Mouse (Mus musculus): ENCODE data around the gene Tmtc1. TPM values are rescaled to one million over a fixed set of nuclear protein-coding genes. Genes with fewer than 3 reads are reported as not detected.

Tmtc1 gene
- polyA plus RNA-seq, 1 experiment from 2014 or later, result 1.0 TPM

DNA sequence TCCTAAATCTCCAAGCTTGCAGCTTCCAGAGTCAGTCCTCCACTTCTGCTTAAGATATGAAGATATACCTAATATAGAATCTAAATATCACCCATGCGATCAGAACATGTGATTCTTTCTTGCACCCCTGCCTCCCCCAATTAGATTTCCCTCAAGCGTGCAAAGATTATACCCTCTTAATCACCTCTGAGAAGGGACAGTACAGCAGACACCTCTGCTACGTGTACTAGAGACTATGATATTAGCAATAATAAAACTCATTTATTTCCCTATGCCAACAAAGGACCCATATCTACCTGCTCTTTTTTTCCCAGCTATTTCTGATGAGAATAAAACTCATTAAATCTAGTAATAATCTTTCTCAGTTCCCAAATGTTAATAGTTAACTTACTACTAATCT lies 49.9 kb downstream of the Tmtc1 start:
- no peaks in the 10 kb centered on the region for H3K9me3 ChIP-seq (ENCODE audit: control insufficient read depth, low read length)
- no peaks in the 10 kb centered on the region for H3K36me3 ChIP-seq (ENCODE audit: control insufficient read depth, insufficient read depth, low read length)
- DNase-seq (ENCODE audit: low spot score) (no peak), ATAC-seq (ENCODE audit: insufficient number of reproducible peaks, low FRiP score, low TSS enrichment, low read depth) (no peak)
- H3K27ac ChIP-seq (replicated peaks; ENCODE audit: low read depth, low read length), result no peak overlapping the region
- no peaks in the 10 kb centered on the region for H3K4me1 ChIP-seq (ENCODE audit: control insufficient read depth, insufficient read depth, low read length)
- H3K4me2 ChIP-seq (ENCODE audit: low read depth, severe bottlenecking), result no peak overlapping the region
- WGBS, result 90% methylated on average over 3 of the region's 3 CpGs
- no peak overlapping the region for H3K4me3 ChIP-seq (ENCODE audit: low read depth, low read length)
- no peaks in the 10 kb centered on the region for H3K27me3 ChIP-seq (ENCODE audit: control insufficient read depth, insufficient read depth, low read length)
- no peak overlapping the region for H3K9ac ChIP-seq (ENCODE audit: low read length)

GRCm38 (mm10) chr6:148392147-148392546 lies 52.0 kb downstream of the Tmtc1 start:
- 45% methylated on average over 10 of the region's 10 CpGs for WGBS
- Histone ChIP-seq H3K36me3 (ENCODE audit: control insufficient read depth, insufficient read depth, low read length) (no peaks in the 10 kb centered on the region), H3K27me3 (ENCODE audit: control insufficient read depth, insufficient read depth, low read length) (no peaks in the 10 kb centered on the region), H3K4me1 (ENCODE audit: control insufficient read depth, insufficient read depth, low read length) (no peaks in the 10 kb centered on the region), H3K4me3 (ENCODE audit: low read depth, low read length) (no peak overlapping the region), H3K4me2 (ENCODE audit: low read depth, severe bottlenecking) (no peak overlapping the region), H3K9ac (ENCODE audit: low read length) (no peak overlapping the region), H3K9me3 (ENCODE audit: control insufficient read depth, low read length) (no peaks in the 10 kb centered on the region), H3K27ac (replicated peaks; ENCODE audit: low read depth, low read length) (no peak overlapping the region)
- no peak for ATAC-seq (ENCODE audit: insufficient number of reproducible peaks, low FRiP score, low TSS enrichment, low read depth)
- DNase-seq (ENCODE audit: low spot score), result no peak

DNA sequence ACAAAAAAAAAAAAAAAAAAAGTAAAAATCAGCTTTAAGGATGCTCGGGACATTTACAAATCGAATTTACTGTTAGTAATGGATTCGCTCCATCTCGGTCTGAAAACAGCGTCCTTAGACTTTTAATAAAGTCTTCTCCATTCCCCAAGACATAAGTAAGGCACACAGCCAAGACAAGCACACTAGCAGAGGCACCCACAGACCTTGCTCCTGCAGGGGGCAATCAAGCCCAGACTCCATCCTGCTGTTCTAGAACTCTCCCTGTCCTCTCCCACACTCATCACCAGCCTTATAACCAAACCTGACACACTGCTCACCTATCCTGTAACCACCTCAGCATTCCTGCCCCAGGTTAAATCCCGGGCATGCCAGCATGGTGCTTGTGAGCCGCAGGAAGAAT lies 52.9 kb downstream of the Tmtc1 start:
- H3K9ac ChIP-seq (ENCODE audit: low read length), result no peak overlapping the region
- H3K9me3 ChIP-seq (ENCODE audit: control insufficient read depth, low read length), result no peaks in the 10 kb centered on the region
- no peaks in the 10 kb centered on the region for H3K36me3 ChIP-seq (ENCODE audit: control insufficient read depth, insufficient read depth, low read length)
- ATAC-seq (ENCODE audit: insufficient number of reproducible peaks, low FRiP score, low TSS enrichment, low read depth), result no peak
- H3K4me1 ChIP-seq (ENCODE audit: control insufficient read depth, insufficient read depth, low read length), result no peaks in the 10 kb centered on the region
- no peak overlapping the region for H3K4me2 ChIP-seq (ENCODE audit: low read depth, severe bottlenecking)
- H3K4me3 ChIP-seq (ENCODE audit: low read depth, low read length), result no peak overlapping the region
- WGBS, result 80% methylated on average over 7 of the region's 7 CpGs
- H3K27me3 ChIP-seq (ENCODE audit: control insufficient read depth, insufficient read depth, low read length), result no peaks in the 10 kb centered on the region
- no peak overlapping the region for H3K27ac ChIP-seq (replicated peaks; ENCODE audit: low read depth, low read length)
- DNase-seq (ENCODE audit: low spot score), result no peak

DNA sequence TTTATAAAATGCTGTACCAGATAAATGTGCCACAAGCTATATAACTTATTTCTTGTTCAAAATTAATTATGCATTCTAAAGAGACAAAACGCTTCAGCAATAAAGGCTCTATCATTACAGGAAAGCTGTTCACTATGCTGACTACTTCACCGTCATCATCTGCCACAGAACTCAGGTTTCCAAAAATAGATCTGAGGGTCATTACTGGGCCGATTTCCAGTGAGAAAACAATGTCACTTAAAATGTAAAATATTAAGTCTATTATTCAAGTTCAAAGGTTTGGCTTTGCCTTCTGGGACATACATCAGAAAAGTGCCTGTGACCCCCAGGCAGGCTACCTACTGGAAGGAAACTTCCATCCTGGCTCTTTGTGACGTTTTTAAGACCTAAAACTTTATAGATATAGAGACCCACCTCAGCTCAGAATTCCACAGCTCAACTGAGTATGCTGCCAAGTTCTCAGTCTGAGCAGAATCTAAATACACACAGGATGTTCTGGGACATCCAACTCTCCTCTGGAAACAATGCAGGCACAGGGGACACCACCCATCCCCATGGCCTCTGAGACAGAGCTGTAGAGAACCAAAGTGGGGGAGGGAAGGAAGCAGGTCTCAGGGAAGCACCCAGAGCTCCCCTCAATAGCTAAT lies 53.4 kb downstream of the Tmtc1 start:
- Histone ChIP-seq H3K4me2 (ENCODE audit: low read depth, severe bottlenecking) (no peak overlapping the region), H3K27me3 (ENCODE audit: control insufficient read depth, insufficient read depth, low read length) (no peaks in the 10 kb centered on the region), H3K36me3 (ENCODE audit: control insufficient read depth, insufficient read depth, low read length) (no peaks in the 10 kb centered on the region), H3K27ac (replicated peaks; ENCODE audit: low read depth, low read length) (no peak overlapping the region), H3K9ac (ENCODE audit: low read length) (no peak overlapping the region), H3K4me1 (ENCODE audit: control insufficient read depth, insufficient read depth, low read length) (no peaks in the 10 kb centered on the region), H3K4me3 (ENCODE audit: low read depth, low read length) (no peak overlapping the region), H3K9me3 (ENCODE audit: control insufficient read depth, low read length) (no peaks in the 10 kb centered on the region)
- DNase-seq (ENCODE audit: low spot score) (no peak), ATAC-seq (ENCODE audit: insufficient number of reproducible peaks, low FRiP score, low TSS enrichment, low read depth) (no peak)
- 65% methylated on average over 4 of the region's 4 CpGs for WGBS

GRCm38 (mm10) chr6:148387990-148388389 lies 56.2 kb downstream of the Tmtc1 start:
- H3K36me3 ChIP-seq (ENCODE audit: control insufficient read depth, insufficient read depth, low read length), result no peaks in the 10 kb centered on the region
- WGBS, result 46% methylated on average over 1 of the region's 1 CpGs
- no peak overlapping the region for H3K4me3 ChIP-seq (ENCODE audit: low read depth, low read length)
- ATAC-seq (ENCODE audit: insufficient number of reproducible peaks, low FRiP score, low TSS enrichment, low read depth), result no peak
- H3K27ac ChIP-seq (replicated peaks; ENCODE audit: low read depth, low read length), result no peak overlapping the region
- H3K4me2 ChIP-seq (ENCODE audit: low read depth, severe bottlenecking), result no peak overlapping the region
- no peaks in the 10 kb centered on the region for H3K9me3 ChIP-seq (ENCODE audit: control insufficient read depth, low read length)
- no peak overlapping the region for H3K9ac ChIP-seq (ENCODE audit: low read length)
- no peak for DNase-seq (ENCODE audit: low spot score)
- H3K27me3 ChIP-seq (ENCODE audit: control insufficient read depth, insufficient read depth, low read length), result no peaks in the 10 kb centered on the region
- no peaks in the 10 kb centered on the region for H3K4me1 ChIP-seq (ENCODE audit: control insufficient read depth, insufficient read depth, low read length)

DNA sequence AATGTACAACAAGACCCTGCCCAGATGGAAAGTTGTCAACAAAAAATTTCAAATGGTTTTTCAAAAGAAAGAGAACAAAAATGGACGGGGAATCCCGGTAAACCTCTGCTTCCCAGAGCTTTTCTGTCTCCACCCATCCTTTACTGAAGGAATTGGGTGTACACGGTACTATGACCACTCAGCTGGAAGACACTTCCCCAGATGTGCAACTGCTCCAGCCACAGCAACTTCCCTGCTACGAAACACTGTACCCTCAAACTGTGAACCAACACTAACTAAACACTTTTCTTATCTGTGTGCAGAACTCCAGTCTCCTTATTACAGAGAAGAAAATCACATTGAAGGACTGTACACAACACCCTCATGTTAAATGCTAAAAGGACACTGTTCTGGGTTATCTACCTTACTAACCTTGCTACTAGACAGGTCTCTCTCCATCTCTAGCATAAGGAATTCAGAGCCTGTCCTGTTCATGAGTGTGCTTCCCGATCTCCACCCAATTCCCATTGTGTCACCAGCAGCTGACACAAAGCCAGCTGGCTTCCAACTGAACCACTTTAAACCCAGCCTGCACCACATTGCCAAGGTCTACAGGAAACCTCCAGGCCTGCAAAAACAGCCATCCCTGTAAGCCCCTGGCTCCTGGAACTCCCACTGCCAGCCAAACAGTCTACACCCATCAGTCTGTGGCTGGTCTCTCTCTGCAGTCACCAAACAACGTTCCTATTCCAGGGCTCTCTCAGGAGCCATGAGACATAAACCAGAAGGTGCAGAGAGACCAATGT lies 59.9 kb downstream of the Tmtc1 start:
- Histone ChIP-seq H3K9me3 (ENCODE audit: control insufficient read depth, low read length) (no peaks in the 10 kb centered on the region), H3K4me1 (ENCODE audit: control insufficient read depth, insufficient read depth, low read length) (no peaks in the 10 kb centered on the region), H3K36me3 (ENCODE audit: control insufficient read depth, insufficient read depth, low read length) (no peaks in the 10 kb centered on the region), H3K27me3 (ENCODE audit: control insufficient read depth, insufficient read depth, low read length) (no peaks in the 10 kb centered on the region), H3K4me3 (ENCODE audit: low read depth, low read length) (no peak overlapping the region), H3K27ac (replicated peaks; ENCODE audit: low read depth, low read length) (no peak overlapping the region), H3K4me2 (ENCODE audit: low read depth, severe bottlenecking) (no peak overlapping the region), H3K9ac (ENCODE audit: low read length) (no peak overlapping the region)
- 82% methylated on average over 6 of the region's 6 CpGs for WGBS
- DNase-seq (ENCODE audit: low spot score) (no peak), ATAC-seq (ENCODE audit: insufficient number of reproducible peaks, low FRiP score, low TSS enrichment, low read depth) (no peak)

- H3K9ac ChIP-seq (ENCODE audit: low read length), result no peak overlapping the region
- no peaks in the 10 kb centered on the region for H3K27me3 ChIP-seq (ENCODE audit: control insufficient read depth, insufficient read depth, low read length)
- no peaks in the 10 kb centered on the region for H3K4me1 ChIP-seq (ENCODE audit: control insufficient read depth, insufficient read depth, low read length)
- H3K9me3 ChIP-seq (ENCODE audit: control insufficient read depth, low read length), result no peaks in the 10 kb centered on the region
- ATAC-seq (ENCODE audit: insufficient number of reproducible peaks, low FRiP score, low TSS enrichment, low read depth) (no peak), DNase-seq (ENCODE audit: low spot score) (no peak)
- 83% methylated on average over 9 of the region's 9 CpGs for WGBS
- H3K27ac ChIP-seq (replicated peaks; ENCODE audit: low read depth, low read length), result no peak overlapping the region
- no peak overlapping the region for H3K4me2 ChIP-seq (ENCODE audit: low read depth, severe bottlenecking)
- H3K4me3 ChIP-seq (ENCODE audit: low read depth, low read length), result no peak overlapping the region
- H3K36me3 ChIP-seq (ENCODE audit: control insufficient read depth, insufficient read depth, low read length), result no peaks in the 10 kb centered on the region
Observed at GRCm38 (mm10) chr6:148381163-148381782, 62.9 kb downstream of the Tmtc1 start.

DNA sequence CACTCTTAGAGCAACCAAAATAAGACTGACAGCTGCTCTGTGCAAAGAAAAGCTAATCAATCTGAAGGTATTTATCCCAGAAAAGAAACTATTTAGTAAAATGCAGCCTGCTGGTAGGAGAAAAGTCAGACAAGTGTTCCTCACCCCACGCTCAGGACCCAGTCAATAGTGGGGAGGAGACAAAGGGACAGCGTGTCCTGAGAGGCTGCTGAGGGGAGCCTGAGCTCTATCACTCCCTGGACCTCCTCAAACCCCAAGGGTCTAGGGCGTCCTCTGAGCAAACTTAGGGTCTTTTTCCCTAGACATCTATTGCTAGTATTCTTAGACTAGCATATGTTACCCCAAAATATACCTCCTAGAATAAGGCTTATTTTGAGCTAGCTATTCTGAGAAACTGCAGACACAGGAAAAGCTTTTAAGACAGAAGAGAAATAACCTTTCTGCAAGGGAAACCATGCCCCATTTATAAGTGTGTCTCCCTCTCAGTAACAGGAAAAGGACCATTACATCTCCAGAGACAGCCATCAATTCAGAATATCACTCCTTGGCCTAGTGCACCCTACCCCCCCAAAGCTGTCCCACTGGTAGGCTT lies 68.5 kb downstream of the Tmtc1 start:
- Histone ChIP-seq H3K36me3 (ENCODE audit: control insufficient read depth, insufficient read depth, low read length) (no peaks in the 10 kb centered on the region), H3K4me2 (ENCODE audit: low read depth, severe bottlenecking) (no peak overlapping the region), H3K9ac (ENCODE audit: low read length) (no peak overlapping the region), H3K27me3 (ENCODE audit: control insufficient read depth, insufficient read depth, low read length) (no peaks in the 10 kb centered on the region), H3K4me3 (ENCODE audit: low read depth, low read length) (no peak overlapping the region), H3K27ac (replicated peaks; ENCODE audit: low read depth, low read length) (no peak overlapping the region), H3K9me3 (ENCODE audit: control insufficient read depth, low read length) (no peaks in the 10 kb centered on the region), H3K4me1 (ENCODE audit: control insufficient read depth, insufficient read depth, low read length) (no peaks in the 10 kb centered on the region)
- no peak for DNase-seq (ENCODE audit: low spot score)
- WGBS, result 58% methylated on average over 3 of the region's 3 CpGs
- no peak for ATAC-seq (ENCODE audit: insufficient number of reproducible peaks, low FRiP score, low TSS enrichment, low read depth)
